Mouse (Mus musculus): ENCODE data around the gene Gm49342. TPM values are rescaled to one million over a fixed set of nuclear protein-coding genes. Genes with fewer than 3 reads are reported as not detected.
"Not testable (repeated sequence)": the region's sequence is repeated elsewhere in the genome, so short reads cannot be mapped to it uniquely, and the experiment has no call there.

Gene Gm49342
- total RNA-seq, 4 experiments from 2014 or later: 6.8 to 12.3 (median 9.5) TPM

- no peak for DNase-seq (ENCODE audit: low spot score)
Observed at GRCm38 (mm10) chr14:50931493-50932020, 12.8 kb upstream of the Gm49342 start.

GRCm38 (mm10) chr14:50936649-50937048, 7.7 kb upstream of the Gm49342 start:
- no peak for DNase-seq (ENCODE audit: low spot score)

- no peak for DNase-seq (ENCODE audit: low spot score)
Observed at GRCm38 (mm10) chr14:50938119-50938908, 6.0 kb upstream of the Gm49342 start.

- DNase-seq (ENCODE audit: low spot score): no peak
Observed at GRCm38 (mm10) chr14:50938940-50939339, 5.4 kb upstream of the Gm49342 start.

GRCm38 (mm10) chr14:50944668-50945033, 334 bp downstream of the Gm49342 start:
- DNase-seq (ENCODE audit: low spot score): not testable (repeated sequence)

GRCm38 (mm10) chr14:50945081-50945480, 764 bp downstream of the Gm49342 start:
- DNase-seq (ENCODE audit: low spot score): not testable (repeated sequence)

GRCm38 (mm10) chr14:50945526-50945925, 1.2 kb downstream of the Gm49342 start:
- DNase-seq (ENCODE audit: low spot score): not testable (repeated sequence)

GRCm38 (mm10) chr14:50955487-50955886, 11.2 kb downstream of the Gm49342 start:
- no peak for DNase-seq (ENCODE audit: low spot score)

GRCm38 (mm10) chr14:50955942-50956508, 11.7 kb downstream of the Gm49342 start, which contains the start of gene Pnp2:
Gene Pnp2, plus strand, starts transcription at chr14:50955992.
- peak; percentile 55 for DNase-seq (ENCODE audit: low spot score)

- DNase-seq (ENCODE audit: low spot score): not testable (repeated sequence)
Observed at GRCm38 (mm10) chr14:50956724-50957123, 12.4 kb downstream of the Gm49342 start.

- not testable (repeated sequence) for DNase-seq (ENCODE audit: low spot score)
Observed at GRCm38 (mm10) chr14:50957146-50957545, 12.8 kb downstream of the Gm49342 start.

GRCm38 (mm10) chr14:50958289-50958995, 14.1 kb downstream of the Gm49342 start:
- DNase-seq (ENCODE audit: low spot score): not testable (repeated sequence)

GRCm38 (mm10) chr14:50968216-50968980, 24.1 kb downstream of the Gm49342 start:
- no peak for DNase-seq (ENCODE audit: low spot score)

GRCm38 (mm10) chr14:50969041-50969440, 24.7 kb downstream of the Gm49342 start:
- DNase-seq (ENCODE audit: low spot score): no peak

GRCm38 (mm10) chr14:50969558-50970544, 25.5 kb downstream of the Gm49342 start:
- DNase-seq (ENCODE audit: low spot score): peak; percentile 38

GRCm38 (mm10) chr14:50970822-50971221, 26.5 kb downstream of the Gm49342 start:
- no peak for DNase-seq (ENCODE audit: low spot score)

GRCm38 (mm10) chr14:50973054-50973453, 28.7 kb downstream of the Gm49342 start:
- not testable (repeated sequence) for DNase-seq (ENCODE audit: low spot score)

- DNase-seq (ENCODE audit: low spot score): no peak
Observed at GRCm38 (mm10) chr14:50973700-50974099, 29.4 kb downstream of the Gm49342 start.

- no peak for DNase-seq (ENCODE audit: low spot score)
Observed at GRCm38 (mm10) chr14:50975001-50975400, 30.7 kb downstream of the Gm49342 start.

- peak; percentile 47 for DNase-seq (ENCODE audit: low spot score)
Observed at GRCm38 (mm10) chr14:50976674-50977073, 32.4 kb downstream of the Gm49342 start.

All from heart, adult 8-10 months (tissue).